Mouse (Mus musculus) hindbrain, embryonic 12.5 days (tissue): ENCODE data around the gene Nipal3. TPM values are rescaled to one million over a fixed set of nuclear protein-coding genes. Genes with fewer than 3 reads are reported as not detected.

Experiments
- ATAC-seq: fragments of 200-750 bp; cut with Nextera tagmentation; 2 replicates; pipeline ENCODE4 v1.8.0; 2017; ENCODE audit warnings: moderate TSS enrichment; ENCODE audit not compliant: low FRiP score
- H3K27ac ChIP-seq: fragments of 300-500 bp; sonication (generic); 2 replicates; pipeline ENCODE4 v1.5.1; 2016; ENCODE audit warnings: mild to moderate bottlenecking
- H3K27me3 ChIP-seq: fragments of 300-500 bp; sonication (generic); 2 replicates; pipeline ENCODE4 v1.6.1; 2016; ENCODE audit warnings: mild to moderate bottlenecking
- H3K36me3 ChIP-seq: fragments of 300-500 bp; sonication (generic); 2 replicates; pipeline ENCODE4 v1.6.1; 2016; ENCODE audit warnings: mild to moderate bottlenecking
- H3K4me1 ChIP-seq: fragments of 300-500 bp; sonication (generic); 2 replicates; pipeline ENCODE4 v1.6.1; 2016
- H3K4me2 ChIP-seq: fragments of 300-500 bp; sonication (generic); replicated peaks from 2 replicates; pipeline ENCODE4 v1.6.1; 2016; ENCODE audit warnings: mild to moderate bottlenecking
- H3K4me3 ChIP-seq: fragments of 300-500 bp; sonication (generic); 2 replicates; pipeline ENCODE4 v1.5.1; 2016; ENCODE audit warnings: mild to moderate bottlenecking
- H3K9ac ChIP-seq: fragments of 300-500 bp; sonication (generic); 2 replicates; pipeline ENCODE4 v1.6.1; 2016; ENCODE audit warnings: mild to moderate bottlenecking, moderate library complexity
- H3K9me3 ChIP-seq: fragments of 300-500 bp; sonication (generic); replicated peaks from 2 replicates; pipeline ENCODE4 v1.6.1; 2016; ENCODE audit warnings: mild to moderate bottlenecking
- WGBS: fragments of 180-500 bp; shearing (Covaris S2); methylation state at CpG from one replicate; pipeline ENCODE4 v1.1.7; 2016; 5-methylcytosine and 5-hydroxymethylcytosine counted together
- polyA plus RNA-seq: library from polyadenylated mRNA; unstranded; fragments of >200 nt; fragmentation: Nextera tagmentation; extraction: Ambion mirVana; gene quantifications from 2 replicates; pipeline ENCODE4 v1.2.1, GENCODE M21; 2016

Nipal3 gene
- polyA plus RNA-seq, 1 experiment from 2014 or later: 4.1 TPM

DNA sequence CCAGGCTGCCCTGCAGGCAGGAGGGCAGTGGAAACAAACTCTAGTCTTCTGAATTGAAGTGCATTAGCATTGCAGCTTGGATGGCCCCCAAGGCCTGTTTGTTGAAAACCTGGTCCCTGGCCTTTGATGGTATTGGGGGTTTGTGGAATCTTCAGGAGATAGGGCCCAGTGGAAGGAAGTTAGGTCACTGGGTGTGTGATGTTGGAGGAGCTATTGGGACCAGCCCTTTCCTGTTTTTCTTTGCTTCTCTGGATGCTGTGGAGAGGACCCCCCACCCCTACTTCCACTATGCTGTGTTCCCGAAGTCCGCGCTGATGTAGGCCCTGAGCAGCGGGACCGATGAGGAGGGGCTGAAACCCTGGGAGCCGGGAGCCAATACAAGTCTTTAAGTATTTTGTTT lies 3.3 kb upstream of the Nipal3 start:
- no peak for ATAC-seq
- Histone ChIP-seq H3K9me3 (peaks cover 7% of the 10 kb centered on the region; the same call in 1 of the 2 replicates), H3K36me3 (no peaks in the 10 kb centered on the region), H3K27ac (no peak overlapping the region), H3K4me3 (no peak overlapping the region), H3K4me1 (peaks cover 20% of the 10 kb centered on the region), H3K9ac (no peak overlapping the region), H3K4me2 (no peak overlapping the region), H3K27me3 (0 out of 2 replicates have a peak, but pooled peaks cover 3% of the 10 kb centered on the region)
- WGBS: 92% methylated on average over 6 of the region's 6 CpGs

DNA sequence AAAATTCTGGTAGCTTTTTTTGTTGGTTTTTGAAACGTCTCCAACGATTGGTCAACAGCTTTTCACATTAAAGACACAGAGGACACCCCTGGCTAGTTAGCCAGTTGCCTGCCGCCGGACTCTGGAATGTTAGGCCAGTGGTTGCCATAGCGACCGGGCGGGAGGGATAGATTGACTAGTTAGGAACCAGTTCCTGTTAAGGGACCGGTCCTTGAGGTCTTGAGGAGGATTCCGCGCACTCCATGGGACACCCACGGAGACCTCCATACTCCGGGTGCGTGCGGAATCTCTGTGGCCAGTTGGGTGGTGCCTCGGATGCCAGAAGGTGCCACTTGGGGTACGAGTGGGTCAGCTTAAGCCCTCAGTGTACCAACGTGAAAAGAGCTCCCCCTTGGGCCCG lies 972 bp upstream of the Nipal3 start:
- ATAC-seq: no peak
- H3K9ac ChIP-seq: no peak overlapping the region
- H3K36me3 ChIP-seq: no peaks in the 10 kb centered on the region
- WGBS: 11% methylated on average over 18 of the region's 18 CpGs
- peak overlapping the region; percentile 92 for H3K4me2 ChIP-seq
- no peak overlapping the region for H3K4me3 ChIP-seq
- peaks cover 20% of the 10 kb centered on the region for H3K4me1 ChIP-seq
- H3K9me3 ChIP-seq: peaks cover 3% of the 10 kb centered on the region; the same call in 1 of the 2 replicates
- 0 out of 2 replicates have a peak, but pooled peaks cover 9% of the 10 kb centered on the region for H3K27me3 ChIP-seq
- no peak overlapping the region for H3K27ac ChIP-seq

DNA sequence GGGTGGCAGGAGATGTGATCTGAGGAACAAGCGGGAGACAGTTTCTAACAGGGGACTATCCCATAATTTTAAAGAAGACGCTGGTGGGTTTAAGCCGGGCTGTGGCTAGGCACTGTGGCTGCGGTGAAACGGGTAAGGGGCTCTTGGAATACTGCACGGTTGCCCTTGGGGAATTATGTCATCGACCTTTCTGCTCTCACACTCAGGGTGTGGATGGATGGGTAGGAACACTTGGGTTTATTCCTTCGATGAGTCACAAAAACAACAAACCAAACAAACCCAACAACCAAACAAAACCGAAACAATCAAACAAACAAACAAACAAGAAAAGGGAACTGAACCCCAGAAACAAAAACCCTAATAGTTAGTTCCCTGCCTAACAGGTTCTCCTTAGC lies 556 bp upstream of the Nipal3 start:
- 14% methylated on average over 9 of the region's 9 CpGs for WGBS
- Histone ChIP-seq H3K27ac (no peak overlapping the region), H3K9ac (no peak overlapping the region; the same call in 1 of the 2 replicates), H3K4me1 (peaks cover 20% of the 10 kb centered on the region), H3K4me2 (peak overlapping the region; percentile 92), H3K36me3 (no peaks in the 10 kb centered on the region), H3K9me3 (no peaks in the 10 kb centered on the region), H3K4me3 (peak overlapping the region; percentile 58), H3K27me3 (0 out of 2 replicates have a peak, but pooled peaks cover 9% of the 10 kb centered on the region)
- no peak for ATAC-seq

DNA sequence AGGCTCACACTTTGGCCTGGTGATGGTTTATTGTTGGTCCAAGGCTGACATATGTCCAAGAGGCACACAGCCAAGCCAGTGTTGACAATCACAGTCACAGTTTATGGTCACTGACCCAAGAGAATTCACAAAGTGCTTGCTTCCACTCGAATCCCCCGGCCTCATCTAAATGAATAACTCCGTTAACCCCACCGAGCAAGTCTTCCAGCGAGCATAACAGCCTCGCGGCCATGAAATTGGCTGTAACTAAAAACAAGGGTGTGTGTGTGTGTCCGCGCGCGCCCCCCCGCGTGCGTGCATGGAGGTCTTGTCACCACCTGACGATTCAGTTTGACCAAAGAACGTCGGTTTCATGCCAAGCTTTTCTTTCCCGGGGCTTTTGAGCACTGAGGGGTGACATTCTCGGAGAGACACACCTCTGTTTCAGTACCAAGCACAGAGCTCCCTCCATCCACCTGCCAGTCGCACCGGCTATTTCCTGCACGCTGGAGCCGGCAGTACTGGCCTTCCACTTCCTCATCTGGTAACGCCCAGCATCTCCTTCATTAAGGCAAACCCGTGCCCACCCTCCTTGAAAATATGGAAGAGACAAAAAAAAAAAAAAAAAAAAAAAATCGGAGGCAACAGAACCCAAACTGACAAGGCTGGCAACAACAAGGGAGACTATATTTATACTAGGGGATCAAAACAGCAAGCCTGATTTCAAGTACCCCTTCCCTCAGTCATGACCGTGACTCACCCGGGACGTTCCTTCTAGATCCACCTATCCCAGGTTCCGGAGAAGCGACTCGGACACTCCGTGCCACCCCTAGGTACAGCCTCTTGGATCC lies 932 bp downstream of the Nipal3 start:
- peak; percentile 43; the same call in 1 of the 2 replicates for ATAC-seq
- WGBS: 1% methylated on average over 33 of the region's 33 CpGs
- H3K36me3 ChIP-seq: peaks cover 5% of the 10 kb centered on the region; the same call in 1 of the 2 replicates
- H3K9ac ChIP-seq: peak overlapping the region; percentile 51
- no peaks in the 10 kb centered on the region for H3K9me3 ChIP-seq
- H3K4me3 ChIP-seq: peak overlapping the region; percentile 58
- H3K27ac ChIP-seq: no peak overlapping the region
- peak overlapping the region; percentile 92 for H3K4me2 ChIP-seq
- 0 out of 2 replicates have a peak, but pooled peaks cover 9% of the 10 kb centered on the region for H3K27me3 ChIP-seq
- H3K4me1 ChIP-seq: peaks cover 20% of the 10 kb centered on the region

DNA sequence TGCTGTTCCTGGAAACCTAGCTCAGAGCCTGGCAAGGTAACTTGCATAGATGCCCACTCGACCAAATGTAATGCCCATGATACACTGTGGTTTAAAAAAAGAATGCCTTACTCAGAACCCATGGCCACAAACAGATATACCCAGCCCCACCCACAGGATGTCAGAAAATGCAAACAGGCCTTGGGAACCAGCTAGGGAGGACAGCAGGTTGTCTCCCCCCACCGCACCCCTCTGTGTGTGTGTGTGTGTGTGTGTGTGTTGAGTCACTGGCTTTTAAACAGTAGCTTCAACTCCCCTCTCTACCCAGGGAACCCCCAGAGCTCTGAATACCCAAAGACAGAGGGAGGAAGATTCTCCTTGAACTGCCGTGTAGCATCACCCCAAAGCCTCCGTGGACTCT lies 1.6 kb downstream of the Nipal3 start:
- Histone ChIP-seq H3K9me3 (no peaks in the 10 kb centered on the region), H3K27me3 (0 out of 2 replicates have a peak, but pooled peaks cover 9% of the 10 kb centered on the region), H3K4me2 (peak overlapping the region; percentile 92), H3K9ac (no peak overlapping the region; the same call in 1 of the 2 replicates), H3K4me3 (peak overlapping the region; percentile 58), H3K4me1 (peaks cover 20% of the 10 kb centered on the region), H3K36me3 (peaks cover 6% of the 10 kb centered on the region; the same call in 1 of the 2 replicates), H3K27ac (no peak overlapping the region)
- no peak for ATAC-seq
- WGBS: 51% methylated on average over 4 of the region's 4 CpGs

DNA sequence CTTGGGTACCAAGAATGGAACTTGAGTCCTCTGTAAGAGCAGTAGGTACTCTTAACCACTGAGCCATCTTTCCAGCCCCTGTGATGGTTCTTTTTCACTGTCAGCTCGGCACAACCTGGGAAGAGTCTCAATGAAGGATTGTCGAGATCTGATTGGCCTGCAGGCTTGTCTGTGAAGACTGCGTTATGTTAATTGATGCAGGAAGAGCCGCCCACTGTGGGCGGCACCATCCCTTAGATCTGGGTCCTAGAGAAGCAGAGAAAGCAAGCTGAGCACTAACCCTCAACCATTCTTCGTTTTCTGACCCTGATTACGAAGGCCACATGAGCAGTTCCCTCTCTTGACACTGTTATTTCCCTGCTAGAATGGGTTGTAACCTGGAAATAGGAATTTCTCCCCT lies 5.6 kb downstream of the Nipal3 start:
- Histone ChIP-seq H3K9me3 (no peaks in the 10 kb centered on the region), H3K4me3 (no peak overlapping the region), H3K27ac (no peak overlapping the region), H3K4me2 (no peak overlapping the region), H3K9ac (no peak overlapping the region), H3K36me3 (peaks cover 6% of the 10 kb centered on the region; the same call in 1 of the 2 replicates), H3K4me1 (peaks cover 8% of the 10 kb centered on the region), H3K27me3 (0 out of 2 replicates have a peak, but pooled peaks cover 9% of the 10 kb centered on the region)
- 87% methylated on average over 7 of the region's 7 CpGs for WGBS
- ATAC-seq: no peak

DNA sequence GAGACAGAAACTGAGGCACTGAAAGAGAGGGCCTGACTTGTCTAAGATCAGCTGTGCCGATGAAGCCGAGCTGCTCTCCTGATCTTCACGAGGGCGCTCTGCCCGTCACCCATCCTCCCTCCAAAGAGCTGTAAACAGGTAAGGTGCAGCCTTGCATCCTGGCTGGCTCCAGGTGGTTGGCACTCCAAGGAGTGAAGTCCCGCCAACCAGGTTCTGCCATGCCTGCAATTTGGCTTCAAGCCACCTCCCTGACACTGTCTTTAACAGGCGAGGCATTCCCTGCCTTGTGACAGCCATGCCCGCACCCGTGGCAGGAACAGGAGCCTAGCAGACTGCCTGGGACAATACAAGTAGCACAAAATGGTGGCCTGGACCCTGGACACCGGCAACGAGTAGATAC lies 8.5 kb downstream of the Nipal3 start:
- no peaks in the 10 kb centered on the region for H3K9me3 ChIP-seq
- H3K27ac ChIP-seq: no peak overlapping the region
- H3K36me3 ChIP-seq: peaks cover 11% of the 10 kb centered on the region; the same call in 1 of the 2 replicates
- no peak overlapping the region for H3K9ac ChIP-seq
- WGBS: 88% methylated on average over 11 of the region's 11 CpGs
- H3K4me3 ChIP-seq: no peak overlapping the region
- ATAC-seq: no peak
- no peak overlapping the region for H3K4me2 ChIP-seq
- no peaks in the 10 kb centered on the region for H3K4me1 ChIP-seq
- H3K27me3 ChIP-seq: no peaks in the 10 kb centered on the region

DNA sequence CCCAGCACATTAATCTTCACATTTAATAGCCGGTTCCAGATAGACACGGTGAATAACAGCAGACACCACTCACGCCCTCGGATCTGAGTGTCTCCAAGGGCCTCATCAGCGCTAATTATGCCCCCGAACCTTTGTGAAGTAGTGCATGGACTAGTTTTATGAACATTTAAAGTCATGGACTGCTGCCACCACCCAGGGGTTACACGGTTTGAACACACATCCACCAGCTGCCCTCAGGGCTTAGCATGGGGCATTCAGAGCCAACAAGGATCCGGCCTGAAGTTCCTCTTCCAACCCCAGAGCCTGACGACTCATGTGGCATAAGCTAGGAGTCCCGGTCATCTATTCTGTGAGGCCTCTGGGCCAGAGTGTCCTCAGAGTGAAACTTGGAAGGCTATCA lies 9.8 kb downstream of the Nipal3 start:
- 72% methylated on average over 10 of the region's 10 CpGs for WGBS
- no peak for ATAC-seq

DNA sequence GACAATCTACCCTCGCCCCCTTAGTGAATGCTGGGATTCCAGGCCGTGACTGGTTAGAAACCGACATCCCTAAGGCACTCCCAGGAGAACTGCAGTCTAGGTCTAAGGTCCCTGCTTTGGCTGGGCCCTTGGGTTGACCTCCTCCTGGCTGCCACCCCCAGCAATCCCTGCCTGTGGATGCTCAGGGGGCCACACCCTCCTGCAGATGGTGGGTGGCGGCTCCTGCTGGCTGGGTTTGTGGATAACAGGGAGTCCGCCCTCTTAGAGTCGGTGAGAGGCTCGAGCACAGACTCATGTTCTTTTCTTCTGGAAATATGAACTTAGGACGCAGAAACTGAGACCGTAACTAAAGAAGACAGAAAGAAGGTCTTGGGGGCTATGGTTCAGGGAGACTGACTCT lies 14.5 kb downstream of the Nipal3 start:
- Histone ChIP-seq H3K36me3 (peaks cover 5% of the 10 kb centered on the region; the same call in 1 of the 2 replicates), H3K4me3 (no peak overlapping the region), H3K4me1 (0 out of 2 replicates have a peak, but pooled peaks cover 3% of the 10 kb centered on the region), H3K27ac (no peak overlapping the region), H3K9me3 (no peaks in the 10 kb centered on the region), H3K4me2 (no peak overlapping the region), H3K9ac (no peak overlapping the region), H3K27me3 (no peaks in the 10 kb centered on the region)
- 81% methylated on average over 9 of the region's 9 CpGs for WGBS
- no peak for ATAC-seq

More for the DNA sequence above, 9.8 kb downstream of the Nipal3 start:
- H3K27ac ChIP-seq: no peak overlapping the region
- H3K9ac ChIP-seq: no peak overlapping the region
- H3K27me3 ChIP-seq: no peaks in the 10 kb centered on the region
- no peaks in the 10 kb centered on the region for H3K9me3 ChIP-seq
- H3K4me3 ChIP-seq: no peak overlapping the region
- H3K4me1 ChIP-seq: 0 out of 2 replicates have a peak, but pooled peaks cover 3% of the 10 kb centered on the region
- H3K36me3 ChIP-seq: peaks cover 11% of the 10 kb centered on the region; the same call in 1 of the 2 replicates
- no peak overlapping the region for H3K4me2 ChIP-seq

DNA sequence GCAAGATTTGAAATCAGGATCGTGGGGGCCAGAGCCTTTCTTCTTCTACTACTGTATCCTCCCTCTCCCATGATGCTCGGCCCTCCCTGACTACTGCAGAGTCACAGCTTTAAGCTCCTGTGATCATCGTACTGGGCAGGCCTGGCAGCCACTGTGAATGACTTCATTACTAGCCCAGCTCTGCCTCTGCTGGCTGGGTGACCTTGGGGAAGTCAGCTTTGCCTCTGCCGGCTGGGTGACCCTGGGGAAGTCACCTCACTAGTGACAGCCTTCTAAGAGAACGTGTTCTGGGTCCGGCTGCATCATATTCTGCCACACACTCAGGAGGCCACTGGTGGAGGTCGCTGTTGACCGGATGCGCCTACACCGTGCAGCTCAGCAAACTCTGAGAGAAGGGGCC lies 17.0 kb downstream of the Nipal3 start:
- no peak for ATAC-seq
- Histone ChIP-seq H3K27ac (no peak overlapping the region), H3K4me2 (no peak overlapping the region), H3K36me3 (peaks cover 5% of the 10 kb centered on the region; the same call in 1 of the 2 replicates), H3K4me3 (no peak overlapping the region), H3K9ac (no peak overlapping the region), H3K27me3 (no peaks in the 10 kb centered on the region), H3K4me1 (0 out of 2 replicates have a peak, but pooled peaks cover 3% of the 10 kb centered on the region), H3K9me3 (no peaks in the 10 kb centered on the region)
- 87% methylated on average over 10 of the region's 10 CpGs for WGBS

DNA sequence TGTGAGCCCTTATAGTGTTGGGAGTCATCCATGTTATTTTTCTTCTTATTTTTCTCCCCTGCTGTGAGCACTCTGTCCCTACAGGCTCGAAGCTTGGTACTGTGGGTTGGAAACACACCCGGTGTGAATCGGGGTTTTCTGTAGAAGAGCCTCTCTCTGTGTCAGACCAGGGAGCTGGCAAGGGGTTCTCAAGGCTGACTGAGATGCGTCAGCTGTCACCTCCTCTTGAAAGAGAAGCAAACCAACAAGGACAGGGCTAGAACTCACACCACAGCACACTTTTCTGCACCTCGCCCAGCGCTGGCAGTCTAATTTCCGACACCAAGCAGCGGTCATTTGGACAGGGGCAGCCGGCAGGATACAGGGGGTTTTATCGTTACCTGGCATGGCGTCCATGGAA lies 31.4 kb downstream of the Nipal3 start:
- H3K27me3 ChIP-seq: no peaks in the 10 kb centered on the region
- H3K4me3 ChIP-seq: no peak overlapping the region
- no peak overlapping the region for H3K27ac ChIP-seq
- no peak overlapping the region for H3K9ac ChIP-seq
- no peaks in the 10 kb centered on the region for H3K4me1 ChIP-seq
- 89% methylated on average over 11 of the region's 11 CpGs for WGBS
- peaks cover 9% of the 10 kb centered on the region; the same call in 1 of the 2 replicates for H3K36me3 ChIP-seq
- H3K9me3 ChIP-seq: no peaks in the 10 kb centered on the region
- no peak overlapping the region for H3K4me2 ChIP-seq
- ATAC-seq: no peak

DNA sequence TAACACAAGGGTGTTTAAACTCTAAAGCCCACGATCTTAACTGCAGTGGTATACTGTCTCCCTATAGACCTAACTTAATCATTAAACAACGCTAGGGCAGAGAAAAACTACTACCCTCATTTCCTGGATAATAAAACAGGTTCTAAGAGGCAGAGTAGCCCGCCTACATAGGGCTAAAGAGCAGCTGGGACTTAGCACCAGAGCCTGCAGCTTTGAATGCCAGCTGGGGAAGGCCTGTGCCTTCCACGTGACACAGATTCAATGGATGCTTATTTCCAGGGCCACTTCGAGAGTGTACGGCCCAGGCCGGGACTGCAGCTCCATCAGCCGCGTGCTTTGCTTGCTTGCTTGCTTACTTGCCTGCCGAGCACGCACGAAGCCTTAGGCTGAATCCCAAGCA lies 41.3 kb downstream of the Nipal3 start:
- H3K27me3 ChIP-seq: no peaks in the 10 kb centered on the region
- H3K4me2 ChIP-seq: no peak overlapping the region
- H3K9ac ChIP-seq: no peak overlapping the region
- 78% methylated on average over 12 of the region's 12 CpGs for WGBS
- no peak overlapping the region for H3K27ac ChIP-seq
- no peaks in the 10 kb centered on the region for H3K9me3 ChIP-seq
- no peaks in the 10 kb centered on the region for H3K36me3 ChIP-seq
- H3K4me3 ChIP-seq: no peak overlapping the region
- ATAC-seq: no peak
- H3K4me1 ChIP-seq: peaks cover 13% of the 10 kb centered on the region; the same call in 1 of the 2 replicates
